Mouse (Mus musculus) inflammation-experienced regulatory T-cells, adult 6 months (primary cell): ENCODE data around the gene Nop2. TPM values are rescaled to one million over a fixed set of nuclear protein-coding genes. Genes with fewer than 3 reads are reported as not detected.

ENCODE experiments used
- ATAC-seq: one replicate; pipeline ENCODE4 v1.8.0; 2017
- polyA plus RNA-seq, 3 experiments: library from polyadenylated mRNA; unstranded; fragments of 100-300 nt; shearing (Covaris generic); gene quantifications; one replicate each; pipeline ENCODE4 v1.2.1; 2017

Nop2 gene
- polyA plus RNA-seq = 10 to 100 TPM; 32.7 to 50.7 (median 48.1) TPM

DNA sequence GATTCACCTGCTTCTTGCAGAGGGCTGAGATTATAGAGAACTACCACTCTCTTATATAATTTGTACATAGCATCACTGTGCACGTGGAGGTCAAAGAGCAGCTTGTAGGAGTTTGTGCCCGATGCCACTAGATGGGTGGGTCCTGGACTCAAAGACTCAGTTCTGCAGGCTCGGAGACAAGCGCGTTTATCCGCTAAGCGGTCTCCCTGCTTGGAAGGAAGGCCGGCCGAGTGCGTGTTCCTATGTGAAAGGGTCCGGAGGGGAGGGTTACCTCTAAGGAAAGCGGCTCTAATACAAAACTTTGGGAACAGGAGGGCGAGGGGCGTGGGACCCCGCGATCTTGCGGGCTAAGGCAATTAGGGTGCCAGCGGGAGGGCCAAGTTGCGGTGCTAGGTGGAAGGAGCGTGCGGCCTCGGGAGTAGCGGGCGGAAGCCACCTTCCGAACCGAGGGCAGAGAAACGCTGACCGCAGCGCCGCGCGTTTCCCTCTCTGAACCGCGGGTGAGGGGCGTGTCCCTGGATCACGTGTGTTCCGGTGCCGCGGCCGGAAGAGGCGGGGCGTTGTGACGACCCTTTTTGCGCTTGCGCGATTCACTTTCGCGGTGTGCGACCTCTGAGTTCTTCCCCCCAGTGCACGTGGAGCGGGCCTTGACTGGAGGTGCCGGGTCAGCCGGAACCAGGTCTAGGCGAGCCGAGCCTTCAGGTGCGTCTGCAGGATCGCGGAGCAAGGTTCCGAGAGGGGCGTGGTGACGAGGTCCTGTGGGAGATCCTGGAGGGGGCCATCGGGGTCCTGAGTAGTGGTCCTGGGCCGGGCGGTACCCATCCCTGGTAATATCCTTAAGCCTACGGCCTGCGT is at the start of gene Nop2:
Nop2 (plus strand) TSS at position 608 of the 855 bp plus-strand sequence.
- peak; percentile 91 for ATAC-seq

DNA sequence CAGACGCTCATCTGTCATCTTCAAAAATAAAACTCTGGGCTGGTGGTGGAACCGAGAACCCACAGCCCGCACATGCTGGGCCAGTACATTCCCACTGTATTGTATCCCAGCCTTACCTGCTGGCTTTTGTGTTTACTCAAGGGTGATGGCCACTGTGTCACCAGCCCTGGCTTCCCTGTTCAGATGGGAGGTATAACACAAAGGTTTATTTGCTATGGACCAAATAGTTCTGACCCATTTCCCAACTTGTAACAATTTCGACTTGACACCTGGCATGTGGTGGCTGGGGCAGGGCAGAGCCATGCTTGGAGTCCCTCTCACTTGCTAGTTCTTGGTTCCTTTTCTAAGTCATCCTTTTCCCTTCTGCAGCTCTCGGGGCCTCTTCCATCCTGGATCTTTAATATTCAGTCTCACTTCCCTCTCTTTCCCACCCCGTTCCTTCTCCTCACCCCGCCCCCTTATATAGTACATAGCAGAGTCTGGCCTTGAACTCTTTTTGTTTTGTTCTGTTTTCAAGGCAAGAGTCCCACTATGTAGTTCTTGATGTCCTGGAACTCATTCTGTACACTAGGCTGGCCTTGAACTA is 48.8 kb upstream of the Nop2 start:
- no peak for ATAC-seq

DNA sequence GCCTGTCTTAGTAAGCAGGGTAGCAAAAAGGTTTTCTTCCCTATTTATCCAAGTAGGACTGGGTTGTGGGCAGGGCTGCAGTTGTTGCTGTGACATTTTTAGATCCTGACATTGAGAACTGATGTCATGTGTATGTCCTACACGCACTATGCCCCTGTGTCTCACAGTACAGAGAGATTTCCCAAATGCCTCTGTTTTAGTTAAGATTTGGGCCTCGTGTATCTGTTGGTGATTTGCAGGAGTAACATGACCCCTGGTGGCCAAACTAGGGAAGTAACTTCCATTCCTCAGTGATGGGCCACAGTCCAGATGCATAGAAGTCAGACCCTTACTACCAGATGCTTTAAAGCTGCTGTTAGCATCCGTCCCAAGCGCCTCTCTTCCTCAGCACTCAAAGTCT is 47.3 kb upstream of the Nop2 start:
- ATAC-seq = peak; percentile 89

DNA sequence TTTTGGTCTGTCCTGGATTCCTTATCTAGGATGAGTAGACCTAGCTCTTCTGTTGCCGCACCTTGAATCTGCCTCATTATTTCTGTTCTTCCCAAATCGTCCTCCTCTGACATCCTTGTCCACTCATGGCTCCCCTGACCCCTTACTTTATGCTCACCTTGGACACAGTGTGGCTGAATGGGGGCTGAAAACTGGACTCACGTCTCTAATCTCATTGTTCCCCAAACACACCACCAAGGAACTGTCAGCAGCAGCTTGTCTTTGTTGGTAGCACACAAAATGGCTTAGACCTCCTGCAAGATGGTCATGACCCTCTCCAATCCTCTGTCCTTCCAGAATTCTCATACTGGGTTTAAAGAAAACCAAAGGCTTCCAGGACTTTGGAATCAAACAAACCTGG is 43.8 kb upstream of the Nop2 start:
- no peak for ATAC-seq

DNA sequence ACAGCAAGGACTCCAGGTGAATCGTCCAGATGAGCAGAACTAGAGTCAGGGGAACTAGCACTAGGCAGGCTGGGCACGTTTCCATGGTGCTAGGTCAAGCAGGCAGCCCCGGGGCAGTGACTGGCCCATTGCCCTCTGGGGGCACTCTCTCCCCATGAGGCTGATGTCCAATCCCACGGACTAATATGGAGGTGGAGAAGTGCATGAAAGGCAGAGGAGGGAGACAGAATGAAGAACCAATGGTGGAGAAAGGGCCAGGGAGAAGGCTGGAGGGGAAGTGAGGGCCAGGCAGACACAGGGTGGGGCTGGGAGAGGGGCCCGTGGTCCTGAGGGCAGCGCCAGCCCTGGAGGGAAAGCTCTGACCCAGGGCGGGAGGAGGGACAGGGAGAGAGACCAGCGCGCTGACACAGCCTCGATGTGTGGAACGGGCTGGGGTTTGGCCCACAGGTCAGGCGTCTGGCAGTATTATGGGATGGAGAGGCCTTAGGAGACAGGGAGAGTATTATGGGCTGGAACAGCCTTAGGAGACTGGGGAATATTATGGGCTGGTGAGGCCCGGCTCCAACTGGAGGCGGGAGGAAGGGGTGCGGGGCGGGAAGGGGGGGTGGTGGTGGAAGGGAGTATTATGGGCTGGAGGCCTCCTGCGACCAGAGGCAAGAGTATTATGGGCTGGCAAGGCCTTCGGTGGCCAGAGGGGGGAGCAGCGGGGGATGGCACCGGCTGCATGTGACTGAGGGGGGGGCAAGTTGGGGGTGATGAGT is 43.0 kb upstream of the Nop2 start:
- no peak for ATAC-seq

DNA sequence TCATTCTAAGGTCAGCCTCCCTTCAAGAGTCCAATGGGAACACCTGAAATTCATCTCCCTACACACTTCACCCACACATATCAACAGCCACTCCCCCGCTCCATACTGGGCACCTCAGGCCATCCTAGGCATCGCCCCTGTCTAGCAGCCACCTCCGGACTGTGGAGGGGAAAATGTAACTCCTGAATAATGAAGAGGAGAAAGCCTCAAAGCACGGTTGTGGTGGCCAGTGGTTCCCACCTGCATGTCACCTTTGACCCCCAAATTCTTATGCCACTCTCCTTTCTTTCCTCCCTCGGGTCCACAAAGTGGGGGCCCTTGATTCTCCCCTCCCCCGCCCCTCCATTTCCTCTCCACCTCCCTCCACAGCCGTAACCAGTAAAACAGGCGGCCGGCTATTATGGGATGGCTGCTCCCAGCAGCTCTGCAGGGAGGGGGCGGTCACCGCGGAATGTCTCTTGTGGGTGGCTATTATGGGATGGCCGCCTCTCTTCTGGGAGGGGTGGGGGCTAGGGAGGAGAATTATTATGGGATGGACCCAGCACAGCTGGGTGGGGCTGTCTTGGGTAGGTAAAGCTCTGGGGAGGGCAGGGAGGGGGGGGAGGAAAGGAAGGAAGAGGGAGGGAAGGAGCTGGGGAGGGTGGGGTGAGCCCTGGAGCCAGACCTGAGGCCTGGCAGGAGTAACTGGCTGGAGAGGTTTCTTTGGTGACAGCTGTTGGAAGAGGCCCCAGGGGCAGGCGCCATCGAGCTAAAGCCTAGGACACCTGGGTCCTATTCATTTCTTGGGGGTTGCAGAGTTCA is 42.0 kb upstream of the Nop2 start:
- ATAC-seq = peak; percentile 32

DNA sequence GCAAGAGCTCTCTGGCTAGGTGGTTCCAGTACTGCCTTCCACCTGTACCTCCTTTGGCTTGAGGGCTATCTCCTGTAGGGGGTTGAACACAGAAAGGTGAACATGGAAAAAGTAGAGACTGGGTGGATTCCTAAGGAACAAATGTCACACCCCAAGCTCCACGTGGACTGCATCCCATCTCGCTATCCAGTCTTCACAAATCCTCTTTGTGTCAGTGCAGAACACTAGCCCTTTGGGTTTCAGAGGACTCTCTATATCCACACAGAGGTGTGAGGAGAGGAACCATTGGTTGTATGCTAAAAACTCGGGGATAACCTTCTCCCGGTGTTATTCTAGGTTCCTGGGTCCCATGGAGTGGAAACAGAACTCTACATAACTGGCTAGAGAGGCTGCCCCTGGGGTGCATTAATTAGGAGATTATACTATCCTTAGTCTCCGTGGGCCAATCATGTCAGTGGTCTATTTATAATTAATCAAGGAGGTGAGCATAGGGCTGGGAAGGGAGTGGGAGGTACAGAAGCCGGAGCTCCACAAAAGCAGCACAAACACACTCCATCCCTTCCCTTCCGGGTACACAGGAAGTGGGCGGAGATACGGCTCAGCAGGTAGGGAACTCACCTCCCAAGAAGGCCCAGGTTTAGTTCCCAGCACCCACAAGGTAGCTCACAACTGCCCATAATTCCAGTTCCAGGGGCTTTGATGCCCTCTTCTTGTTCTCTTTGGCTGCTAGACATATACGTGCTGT is 41.2 kb upstream of the Nop2 start:
- no peak for ATAC-seq

DNA sequence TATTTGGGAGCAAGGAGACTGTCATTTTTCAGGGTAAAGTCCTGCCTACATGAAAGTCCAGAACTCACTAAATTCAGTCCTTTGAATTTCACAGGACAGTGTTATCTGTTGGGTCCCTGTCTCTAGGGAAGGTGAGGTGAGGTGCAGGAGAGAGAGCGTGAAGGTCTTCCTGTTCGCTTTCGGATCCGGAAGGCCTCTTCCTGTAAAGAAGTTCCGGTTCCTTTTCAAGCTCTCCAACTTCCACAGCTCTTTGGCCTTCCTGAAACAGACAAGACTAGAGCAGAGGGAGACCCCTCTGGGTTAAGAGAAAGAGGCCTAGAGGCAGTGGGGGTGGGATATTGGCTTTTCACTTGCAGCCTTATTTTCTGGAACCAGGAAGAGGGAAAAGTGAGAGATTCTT is 39.3 kb upstream of the Nop2 start:
- ATAC-seq = no peak

DNA sequence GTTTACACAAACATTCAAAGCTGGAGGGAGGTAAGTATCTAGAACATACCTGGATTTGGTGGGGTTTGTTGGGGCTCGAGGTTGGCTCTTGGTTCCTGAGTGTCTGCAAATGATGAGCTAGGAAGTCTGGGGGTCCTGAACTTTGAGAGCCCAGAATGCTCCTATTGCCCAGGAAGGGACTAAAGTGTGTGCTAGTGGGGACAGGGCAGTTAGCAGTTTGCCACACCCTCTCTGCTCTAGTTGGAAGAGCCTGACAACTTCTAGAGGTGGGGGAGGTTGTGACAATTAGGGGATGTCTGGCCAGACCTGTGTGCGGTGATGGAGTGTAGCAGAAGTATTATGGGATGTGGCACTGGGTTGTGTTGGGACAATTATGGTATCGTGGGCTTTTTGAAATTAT is 36.9 kb upstream of the Nop2 start:
- ATAC-seq = no peak

DNA sequence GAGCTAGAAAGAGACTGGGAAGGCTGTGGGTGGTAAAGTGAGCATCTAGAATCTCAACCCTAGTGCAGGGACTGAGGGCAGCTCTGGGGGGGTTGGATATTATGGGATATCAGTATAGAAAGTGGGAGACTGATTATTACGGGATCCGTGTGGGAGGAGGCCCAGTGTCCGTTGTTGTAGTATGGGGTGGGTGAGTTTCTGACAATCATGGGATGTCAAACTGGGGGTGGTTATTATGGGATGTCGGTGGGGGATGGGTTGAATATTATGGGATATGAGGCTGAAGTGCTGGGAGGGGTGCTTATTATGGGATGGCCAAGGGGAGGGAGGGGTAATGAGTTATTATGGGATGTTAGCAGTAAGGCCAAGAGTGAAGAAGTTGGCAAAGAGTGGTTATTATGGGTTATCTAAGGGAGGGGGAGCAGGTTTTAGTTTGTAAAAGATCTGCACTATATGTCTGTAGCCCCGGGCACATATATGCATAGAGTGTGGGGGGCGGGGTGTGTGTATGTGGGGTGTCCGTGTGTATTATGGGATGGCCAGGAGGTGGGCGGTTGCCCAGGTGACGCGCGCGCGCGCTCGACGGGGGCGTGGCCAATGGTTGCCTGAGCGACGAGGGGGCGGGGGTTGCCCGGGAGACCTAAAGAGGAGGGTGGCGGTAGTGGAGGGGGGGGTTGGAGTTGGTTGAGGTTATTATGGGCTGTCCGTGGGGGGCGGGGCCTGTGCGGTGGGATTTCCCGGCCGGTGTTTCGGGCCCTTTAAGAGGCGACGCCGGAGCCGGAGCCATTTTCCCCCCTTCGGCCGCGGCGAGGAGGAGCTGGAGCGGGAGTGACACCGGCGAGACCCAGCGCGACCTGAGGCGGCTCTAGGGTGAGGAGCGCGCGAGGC is 36.1 kb upstream of the Nop2 start, which contains the start of gene Chd4:
Chd4 (plus strand) TSS at position 591 of the 888 bp plus-strand sequence.
- peak; percentile 66 for ATAC-seq

DNA sequence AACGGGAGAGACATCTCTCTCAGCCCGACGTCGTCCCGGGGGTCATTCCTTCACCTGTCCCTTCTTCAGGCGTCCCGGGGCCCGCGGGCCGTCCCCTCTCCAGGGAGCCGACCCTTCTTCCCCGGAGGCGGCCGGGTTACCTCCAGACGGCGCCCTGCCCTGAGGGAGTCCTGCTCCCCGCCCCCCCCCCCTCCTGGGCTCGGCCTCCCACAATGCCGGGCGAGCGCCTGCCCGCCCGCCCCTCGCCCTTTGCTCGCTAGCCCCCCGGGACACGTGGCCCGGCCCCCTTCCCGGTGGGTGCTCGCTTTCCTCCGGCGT is 35.5 kb upstream of the Nop2 start:
- ATAC-seq = no peak

DNA sequence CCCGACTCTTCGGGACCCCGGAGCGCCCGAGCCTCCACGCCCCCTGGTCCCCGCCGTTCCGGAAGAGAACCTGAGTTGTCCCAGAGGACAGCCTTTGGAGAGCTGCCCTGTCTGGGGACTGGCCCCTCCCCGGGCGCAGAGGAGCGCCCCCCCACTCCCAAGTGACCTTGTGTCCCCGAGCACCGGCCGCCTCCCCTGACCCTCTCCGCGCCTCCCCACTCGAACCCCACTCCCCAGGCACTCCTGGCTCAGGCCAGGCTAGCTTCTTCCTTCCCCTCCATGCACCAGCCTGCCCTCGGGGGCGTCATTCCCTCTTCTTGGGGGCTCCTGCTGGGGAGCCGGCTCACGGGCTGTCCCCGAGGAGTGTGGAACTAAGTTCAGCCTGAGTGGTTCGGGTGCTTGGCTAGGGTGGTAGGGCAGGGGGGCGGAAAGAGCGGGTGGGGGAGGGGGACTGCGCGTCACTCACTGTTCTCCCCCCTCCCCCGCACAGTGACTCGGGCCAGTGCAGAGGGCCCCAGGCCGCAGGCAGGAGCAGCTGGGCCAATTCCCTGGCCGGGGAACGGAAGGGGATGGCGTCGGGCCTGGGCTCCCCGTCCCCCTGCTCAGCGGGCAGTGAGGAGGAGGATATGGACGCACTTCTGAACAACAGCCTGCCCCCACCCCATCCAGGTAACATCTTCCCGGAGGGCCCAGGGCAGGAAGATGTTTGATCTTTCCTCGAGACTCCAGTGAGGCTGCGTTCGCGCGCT is 34.9 kb upstream of the Nop2 start:
- peak; percentile 11 for ATAC-seq

DNA sequence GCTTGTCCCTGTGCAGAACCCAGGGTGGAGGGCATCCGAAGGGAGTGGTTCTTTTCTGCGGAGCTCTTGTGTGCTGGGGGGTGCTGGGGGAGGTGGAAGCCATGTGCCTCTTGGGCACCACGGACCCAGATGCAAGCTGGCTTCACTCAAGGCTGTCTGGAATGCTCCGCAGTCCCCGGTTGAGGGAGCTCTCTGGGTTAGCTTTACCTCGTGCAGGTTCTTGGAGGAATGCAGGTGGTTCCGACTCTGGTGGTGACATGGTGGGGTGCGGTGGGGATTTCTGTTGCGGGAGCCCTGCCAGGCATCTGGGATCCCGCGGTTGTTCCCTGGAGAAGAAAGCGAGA is 34.4 kb upstream of the Nop2 start:
- ATAC-seq = no peak

DNA sequence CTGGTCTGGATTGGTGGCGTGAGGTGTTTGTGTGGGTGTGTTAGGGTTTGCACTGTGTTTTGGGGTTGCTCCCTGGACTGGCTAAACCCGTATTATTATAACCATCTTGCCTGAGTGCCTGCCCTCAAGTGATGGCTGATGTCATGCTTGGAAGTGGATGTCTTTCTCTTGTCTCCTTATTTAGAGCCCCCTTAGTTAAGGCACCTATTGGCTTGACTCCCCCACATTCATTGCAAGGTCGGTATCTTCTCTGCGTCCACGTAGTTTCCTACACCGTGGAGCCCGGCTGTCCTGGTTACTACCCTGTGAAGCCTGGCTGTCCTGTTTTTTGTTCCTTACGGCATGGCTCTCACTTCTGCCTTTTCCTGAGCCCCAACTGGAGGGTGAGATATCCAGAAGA is 33.8 kb upstream of the Nop2 start:
- no peak for ATAC-seq

DNA sequence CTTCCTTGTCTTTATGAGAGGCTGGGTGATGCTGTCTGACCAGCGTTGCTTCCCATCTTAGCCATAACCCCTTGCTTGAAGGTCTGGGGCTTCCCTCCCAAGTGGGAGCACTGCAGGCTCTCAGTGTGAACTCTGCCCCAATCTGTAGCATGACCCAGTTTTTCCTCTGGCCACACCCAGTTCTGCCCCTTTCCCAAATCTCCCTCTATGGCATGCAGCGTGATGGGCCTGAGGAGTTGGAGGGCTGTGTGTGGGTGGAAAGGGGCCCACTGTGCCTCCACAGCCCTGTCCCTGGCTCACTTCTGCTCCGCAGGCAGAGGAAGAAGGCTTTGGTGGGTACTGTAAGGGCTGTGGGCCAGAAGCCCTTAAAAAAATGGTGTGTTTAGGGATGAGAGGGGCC is 33.2 kb upstream of the Nop2 start:
- no peak for ATAC-seq

DNA sequence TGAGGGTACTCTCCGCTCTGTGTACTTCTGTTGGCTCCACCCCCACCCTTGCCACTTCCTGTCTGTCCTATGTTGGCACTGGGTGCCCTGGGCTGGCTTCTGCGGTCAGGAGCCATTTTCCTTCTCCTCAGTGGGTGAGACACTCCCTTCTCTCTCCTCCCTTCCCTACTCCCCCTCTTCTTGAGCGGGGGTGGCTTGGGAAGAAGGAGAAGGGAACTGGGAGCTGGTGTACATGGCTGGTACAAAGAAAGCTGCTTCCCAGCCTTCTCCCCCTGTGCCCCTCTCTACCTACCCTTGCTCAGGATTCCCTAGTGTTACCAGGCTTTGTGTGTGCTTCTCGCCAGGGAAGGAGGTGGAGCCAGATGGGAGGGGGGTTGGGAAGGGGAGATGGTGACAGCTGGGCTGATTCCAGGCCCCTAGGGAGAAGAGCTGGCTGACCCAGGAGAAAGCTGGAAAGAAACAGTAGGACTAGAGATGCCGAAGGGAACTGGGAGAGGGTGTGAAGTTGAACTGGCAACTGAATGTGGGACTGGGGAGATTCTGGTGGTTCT is 32.2 kb upstream of the Nop2 start:
- peak; percentile 49 for ATAC-seq

DNA sequence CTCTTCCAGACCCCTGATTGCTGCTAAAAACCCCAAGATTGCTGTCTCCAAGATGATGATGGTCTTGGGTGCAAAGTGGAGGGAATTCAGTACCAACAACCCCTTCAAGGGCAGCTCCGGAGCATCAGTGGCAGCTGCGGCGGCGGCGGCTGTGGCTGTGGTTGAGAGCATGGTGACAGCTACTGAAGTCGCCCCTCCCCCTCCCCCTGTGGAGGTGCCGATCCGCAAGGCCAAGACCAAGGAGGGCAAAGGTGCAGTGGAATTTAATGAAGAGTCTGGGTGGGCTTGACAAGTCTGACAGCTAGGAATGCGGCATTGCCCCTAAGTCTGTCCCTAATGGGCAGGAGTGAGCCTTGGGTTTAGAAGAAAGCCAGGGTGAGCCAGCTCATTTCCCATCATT is 30.3 kb upstream of the Nop2 start:
- no peak for ATAC-seq

DNA sequence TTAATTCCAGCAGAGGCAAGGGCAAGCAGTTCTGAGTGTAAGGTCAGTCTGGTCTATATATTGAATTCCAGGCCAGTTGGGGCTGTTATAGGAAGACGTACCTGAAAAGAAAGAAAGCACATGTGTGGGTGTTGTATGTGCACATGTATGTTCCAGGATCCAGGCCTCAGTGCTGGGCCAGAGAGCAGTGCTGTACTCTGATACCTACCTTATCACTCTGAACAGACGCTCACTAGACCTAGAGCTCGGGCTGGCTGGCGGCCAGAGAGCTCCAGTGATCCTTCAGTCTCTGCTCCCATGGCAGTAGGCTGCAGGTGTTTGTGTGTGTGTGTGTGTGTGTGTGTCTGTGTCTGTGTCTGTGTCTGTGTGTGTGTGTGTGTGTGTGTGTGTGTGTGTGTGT is 27.5 kb upstream of the Nop2 start:
- ATAC-seq = no peak

DNA sequence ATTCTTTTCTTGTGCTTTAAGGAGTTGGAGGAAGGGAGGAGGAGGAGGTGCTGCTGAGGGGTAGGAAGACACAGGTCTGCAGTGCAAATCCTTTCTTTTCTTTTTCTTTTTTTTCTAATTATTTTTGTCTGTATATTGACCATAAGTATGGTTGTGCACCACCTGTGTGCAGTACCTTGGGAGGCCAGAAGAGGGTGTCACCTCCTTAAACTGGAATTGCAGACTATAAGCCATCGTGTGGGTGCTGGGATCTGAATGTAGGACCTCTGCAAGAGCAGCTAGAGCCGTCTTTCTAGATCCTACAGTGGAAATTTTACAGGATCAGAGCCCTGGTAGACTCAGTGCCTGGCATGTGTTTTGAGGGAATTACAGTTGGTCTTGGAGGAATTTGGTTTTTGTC is 24.0 kb upstream of the Nop2 start:
- no peak for ATAC-seq

DNA sequence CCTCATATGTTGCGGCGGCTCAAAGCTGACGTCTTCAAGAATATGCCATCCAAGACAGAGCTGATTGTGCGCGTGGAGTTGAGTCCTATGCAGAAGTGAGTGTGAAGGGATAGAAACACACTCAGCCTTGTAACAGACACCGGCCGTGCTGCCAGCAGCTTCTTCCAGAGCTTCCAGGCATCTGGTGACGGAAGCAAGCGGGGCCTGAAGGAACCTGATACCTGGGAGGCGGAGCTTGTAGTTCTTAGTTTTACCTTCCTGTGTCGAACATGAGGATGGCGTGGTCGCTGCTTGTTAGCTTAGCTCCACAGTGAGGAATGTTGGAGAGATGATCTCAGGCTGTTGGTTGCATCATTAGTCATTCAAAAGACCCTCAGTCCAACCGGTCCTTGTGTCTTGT is 22.3 kb upstream of the Nop2 start:
- ATAC-seq = no peak
